Mouse (Mus musculus): ENCODE measurements around the gene Triobp.

- TF ChIP-seq POLR2A (IDR thresholded peaks at IDR 0.05; ENCODE audit: low read depth, low read length) = no peak
- TF ChIP-seq CTCF (IDR thresholded peaks at IDR 0.05; ENCODE audit: extremely low read depth, insufficient read depth, insufficient read length, insufficient replicate concordance) = no peak
Observed at GRCm38 (mm10) chr15:78914091-78914822, 33.3 kb upstream of the Triobp start.

All from spleen, adult 2 months (tissue).